Mouse (Mus musculus): ENCODE data around the gene Znrf1. TPM values are rescaled to one million over a fixed set of nuclear protein-coding genes. Genes with fewer than 3 reads are reported as not detected.
"Not testable (repeated sequence)": the region's sequence is repeated elsewhere in the genome, so short reads cannot be mapped to it uniquely, and the experiment has no call there.

Gene Znrf1
- polyA plus RNA-seq, 1 experiment: 111 TPM

DNA sequence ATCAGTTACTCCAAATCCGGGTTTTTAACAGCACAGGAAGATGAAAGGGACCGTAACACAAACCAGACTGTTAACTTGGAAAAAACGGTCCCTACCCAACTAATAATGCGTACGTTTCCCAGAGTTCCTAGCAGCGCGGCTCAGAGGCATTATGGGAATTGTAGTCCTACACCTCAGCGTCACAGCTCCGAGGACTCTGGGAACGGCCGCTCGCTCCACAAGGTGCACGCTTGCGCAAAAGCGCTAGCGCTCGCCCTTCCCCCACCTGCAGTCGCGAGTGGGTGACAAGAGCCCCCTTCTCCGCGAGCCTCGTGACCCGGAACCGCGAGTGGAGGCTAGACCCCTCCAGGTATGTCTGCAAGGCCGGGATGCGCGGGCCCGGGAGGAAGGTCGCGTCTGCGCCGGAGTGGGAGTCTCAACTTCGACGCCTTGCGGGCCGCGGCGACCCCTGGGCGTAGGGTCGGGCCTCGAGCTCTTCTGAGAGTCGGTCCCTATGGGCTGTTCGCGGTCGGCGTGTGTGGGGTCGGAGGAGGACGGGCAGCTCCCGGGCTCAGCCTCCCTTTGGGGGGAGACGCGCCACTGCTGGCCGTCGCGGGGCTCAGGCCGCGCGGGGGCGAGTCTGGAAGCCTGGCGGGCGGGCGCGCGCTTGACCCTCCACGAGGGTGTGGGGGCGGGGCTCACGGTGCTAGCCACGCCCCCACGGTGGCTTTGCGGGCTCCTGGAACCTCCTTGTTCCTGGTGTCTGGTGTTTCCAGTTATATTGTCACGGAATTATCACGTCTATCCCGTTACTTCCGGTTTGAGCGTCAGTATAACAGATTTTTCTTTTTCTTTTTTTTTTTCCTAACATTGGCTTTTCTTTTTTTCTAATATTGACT is 107.6 kb downstream of the Znrf1 start, which contains the start of gene Zfp1:
Gene Zfp1 (plus strand): TSS at position 138 of the 878 bp plus-strand sequence.
- under 1% methylated on average over 74 of the region's 75 CpGs for WGBS

DNA sequence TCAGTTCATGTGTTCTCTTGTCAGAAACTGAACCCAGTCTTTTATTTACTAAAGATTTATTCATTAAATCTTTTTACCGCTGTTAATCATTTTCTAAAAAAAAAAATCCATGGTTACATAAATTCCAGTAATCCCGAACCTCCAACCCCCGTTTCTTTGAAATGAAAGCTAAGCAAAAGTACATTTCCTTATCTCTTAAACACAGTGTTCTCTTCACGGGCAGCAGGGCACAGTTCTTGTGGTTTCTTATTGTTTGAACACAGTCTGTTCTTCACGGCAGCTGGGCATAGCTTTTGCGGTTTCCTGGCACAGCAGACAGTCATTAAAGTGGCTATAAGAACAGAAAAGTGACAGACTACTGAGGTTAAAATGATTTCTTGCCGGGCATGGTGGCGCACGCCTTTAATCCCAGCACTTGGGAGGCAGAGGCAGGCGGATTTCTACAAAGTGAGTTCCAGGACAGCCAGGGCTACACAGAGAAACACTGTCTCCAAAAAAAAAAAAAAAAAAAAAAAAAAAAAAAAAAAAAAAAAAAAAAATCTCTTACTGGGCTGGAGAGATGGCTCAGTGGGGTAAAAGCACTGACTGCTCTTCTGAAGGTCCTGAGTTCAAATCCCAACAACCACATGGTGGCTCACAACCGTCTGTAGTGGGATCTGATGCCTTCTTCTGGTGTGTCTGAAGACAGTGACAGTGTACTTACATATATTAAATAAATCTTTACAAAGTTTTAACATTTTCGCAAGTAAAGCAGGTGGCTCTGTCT is 108.6 kb downstream of the Znrf1 start:
- peak overlapping the region; percentile 65 for H3K4me3 ChIP-seq (replicated peaks; ENCODE audit: insufficient read depth, low read depth, low read length)
- H3K27me3 ChIP-seq (ENCODE audit: control insufficient read depth, insufficient read depth, low read length); DNase-seq; H3K27ac ChIP-seq (ENCODE audit: insufficient read depth, low read length); H3K4me1 ChIP-seq (ENCODE audit: control insufficient read depth, insufficient read depth, low read length): not testable (repeated sequence)
- WGBS: 42% methylated on average over 12 of the region's 12 CpGs

More for the DNA sequence above, 107.6 kb downstream of the Znrf1 start, which contains the start of gene Zfp1:
- TF ChIP-seq POLR2A (IDR thresholded peaks at IDR 0.05; ENCODE audit: borderline replicate concordance, insufficient read depth, low read length) (peak; percentile 64; the same call in 1 of the 2 replicates), CTCF (IDR thresholded peaks at IDR 0.05; ENCODE audit: borderline replicate concordance, insufficient read depth, low read depth, low read length) (no peak)
- no peaks in the 10 kb centered on the region for H3K27me3 ChIP-seq (ENCODE audit: control insufficient read depth, insufficient read depth, low read length)
- H3K27ac ChIP-seq (ENCODE audit: insufficient read depth, low read length): peak within 1 kb of the TSS; percentile 86
- peak within 1 kb of the TSS; percentile 65 for H3K4me3 ChIP-seq (replicated peaks; ENCODE audit: insufficient read depth, low read depth, low read length)
- peak; percentile 93 to 94 for DNase-seq
- no peaks in the 10 kb centered on the region for H3K4me1 ChIP-seq (ENCODE audit: control insufficient read depth, insufficient read depth, low read length)

DNA sequence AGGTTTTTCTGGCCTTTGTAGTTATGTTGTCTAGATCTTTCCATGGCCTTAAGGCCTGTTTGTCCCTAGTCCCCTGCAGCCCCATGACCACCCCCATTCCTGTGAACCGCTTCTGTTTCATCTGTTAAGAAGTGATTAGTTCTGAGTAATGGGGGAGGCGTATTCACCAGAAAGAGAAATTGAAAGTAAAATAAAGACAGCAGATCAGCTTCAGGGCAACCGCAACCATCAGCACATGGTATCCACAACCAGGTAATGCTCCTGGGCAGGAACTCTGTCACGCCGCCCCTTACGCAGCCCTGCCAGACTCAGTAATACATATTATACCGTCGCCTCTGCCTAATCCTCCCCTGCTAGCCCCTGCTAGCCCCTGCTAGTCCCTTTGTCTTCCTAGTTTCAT is 109.8 kb downstream of the Znrf1 start:
- 98% methylated on average over 8 of the region's 8 CpGs for WGBS
- Histone ChIP-seq H3K4me1 (ENCODE audit: control insufficient read depth, insufficient read depth, low read length) (no peaks in the 10 kb centered on the region), H3K27ac (ENCODE audit: insufficient read depth, low read length) (no peak overlapping the region)

DNA sequence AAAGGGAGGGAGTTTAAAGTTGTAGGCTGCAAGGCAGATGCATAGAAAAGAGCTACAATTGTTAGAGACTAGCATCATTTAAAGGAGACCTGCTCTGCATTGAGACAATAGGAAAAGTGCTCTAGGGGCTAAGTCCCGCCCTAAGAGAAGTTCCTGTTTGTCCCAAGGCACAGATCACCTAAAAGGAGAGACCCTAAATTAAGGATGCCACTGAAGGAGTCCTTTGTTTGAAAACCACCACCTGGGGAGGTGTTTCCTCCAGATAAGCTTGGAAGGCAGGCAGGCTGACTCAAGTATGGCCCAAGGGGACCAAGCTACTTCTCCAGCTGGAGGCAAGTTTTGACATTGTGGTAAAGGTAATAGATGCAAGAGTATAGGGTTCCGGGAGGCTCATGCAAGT is 112.9 kb downstream of the Znrf1 start:
- no peaks in the 10 kb centered on the region; the same call in 1 of the 2 replicates for H3K4me1 ChIP-seq (ENCODE audit: control insufficient read depth, insufficient read depth, low read length)
- no peak for TF ChIP-seq CTCF (IDR thresholded peaks at IDR 0.05; ENCODE audit: borderline replicate concordance, insufficient read depth, low read depth, low read length)
- TF ChIP-seq POLR2A (IDR thresholded peaks at IDR 0.05; ENCODE audit: borderline replicate concordance, insufficient read depth, low read length): no peak
- DNase-seq: no peak
- H3K27ac ChIP-seq (ENCODE audit: insufficient read depth, low read length): no peak overlapping the region
- no peak overlapping the region for H3K4me3 ChIP-seq (replicated peaks; ENCODE audit: insufficient read depth, low read depth, low read length)
- no peaks in the 10 kb centered on the region for H3K27me3 ChIP-seq (ENCODE audit: control insufficient read depth, insufficient read depth, low read length)
- 92% methylated on average over 2 of the region's 2 CpGs for WGBS

More for the DNA sequence above, 109.8 kb downstream of the Znrf1 start:
- Histone ChIP-seq H3K4me3 (replicated peaks; ENCODE audit: insufficient read depth, low read depth, low read length) (no peak overlapping the region), H3K27me3 (ENCODE audit: control insufficient read depth, insufficient read depth, low read length) (no peaks in the 10 kb centered on the region)
- DNase-seq: no peak
- no peak for TF ChIP-seq CTCF (IDR thresholded peaks at IDR 0.05; ENCODE audit: borderline replicate concordance, insufficient read depth, low read depth, low read length)
- TF ChIP-seq POLR2A (IDR thresholded peaks at IDR 0.05; ENCODE audit: borderline replicate concordance, insufficient read depth, low read length): no peak

DNA sequence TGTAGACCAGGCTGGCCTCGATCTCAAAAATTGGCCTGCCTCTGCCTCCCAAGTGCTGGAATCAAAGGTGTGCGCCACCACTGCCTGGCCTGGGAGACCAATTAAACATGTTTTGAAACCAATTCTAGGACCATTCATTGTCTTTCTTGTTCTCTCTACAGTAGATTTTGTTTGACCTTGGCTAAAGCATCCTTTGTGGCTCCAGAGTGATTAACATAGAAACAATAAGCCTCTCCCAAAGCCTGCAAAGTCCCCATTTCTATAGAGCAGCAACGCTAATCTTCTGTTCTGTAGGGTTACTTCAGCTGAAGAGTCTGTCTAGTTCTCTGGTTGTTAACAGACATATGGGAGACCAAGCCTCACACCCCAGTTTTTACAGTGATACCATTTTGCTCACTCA is 114.8 kb downstream of the Znrf1 start:
- Histone ChIP-seq H3K27ac (ENCODE audit: insufficient read depth, low read length) (no peak overlapping the region), H3K4me3 (replicated peaks; ENCODE audit: insufficient read depth, low read depth, low read length) (no peak overlapping the region), H3K4me1 (ENCODE audit: control insufficient read depth, insufficient read depth, low read length) (no peaks in the 10 kb centered on the region; the same call in 1 of the 2 replicates), H3K27me3 (ENCODE audit: control insufficient read depth, insufficient read depth, low read length) (no peaks in the 10 kb centered on the region)
- DNase-seq: no peak
- TF ChIP-seq CTCF (IDR thresholded peaks at IDR 0.05; ENCODE audit: borderline replicate concordance, insufficient read depth, low read depth, low read length) (no peak), POLR2A (IDR thresholded peaks at IDR 0.05; ENCODE audit: borderline replicate concordance, insufficient read depth, low read length) (no peak)
- WGBS: 81% methylated on average over 3 of the region's 3 CpGs

DNA sequence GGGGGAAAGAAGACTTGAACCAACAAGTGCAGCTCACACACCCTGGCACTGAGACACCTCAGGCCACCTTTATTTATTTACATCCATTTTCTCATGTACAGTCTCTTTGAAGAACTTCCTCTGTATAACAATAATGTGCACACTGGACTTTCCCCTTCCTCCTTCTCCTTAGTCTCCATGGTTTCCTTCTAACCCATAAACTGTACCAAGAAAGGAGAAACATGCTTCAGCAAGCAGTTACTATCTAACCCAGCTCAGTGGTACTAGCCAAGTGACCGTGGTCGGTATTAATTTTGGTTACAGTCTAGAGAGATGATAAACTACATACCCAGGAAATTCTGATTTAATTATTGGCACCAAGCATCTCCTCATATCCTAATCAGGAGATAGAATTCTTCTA is 117.6 kb downstream of the Znrf1 start:
- WGBS: 91% methylated on average over 2 of the region's 2 CpGs
- no peak overlapping the region for H3K4me3 ChIP-seq (replicated peaks; ENCODE audit: insufficient read depth, low read depth, low read length)
- no peak for DNase-seq

DNA sequence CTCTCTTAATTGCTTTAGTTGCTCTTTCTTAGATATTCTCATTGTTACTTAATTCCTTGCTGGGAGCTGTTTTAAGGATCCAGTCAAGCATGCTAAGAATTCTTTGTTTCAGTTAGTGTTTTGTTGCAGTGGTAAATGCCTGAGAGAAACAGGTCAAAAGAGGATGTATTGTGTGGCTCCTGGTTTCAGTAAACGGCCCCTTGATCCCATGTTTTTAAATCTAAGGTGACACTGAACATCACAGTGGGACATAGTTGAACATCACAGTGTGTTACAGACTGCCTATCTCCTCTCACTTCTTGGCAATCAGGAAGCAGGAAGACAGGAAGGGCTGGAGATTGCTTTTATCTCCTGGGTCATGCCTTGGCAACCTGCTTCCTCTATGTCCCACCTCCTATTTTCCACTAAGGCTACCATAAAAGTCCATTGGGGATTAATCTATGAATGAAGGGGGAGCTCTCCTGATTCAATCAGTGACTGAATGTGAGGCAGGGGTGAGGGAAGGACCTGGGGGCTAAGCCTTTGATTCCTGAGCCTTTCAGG is 121.5 kb downstream of the Znrf1 start:
- TF ChIP-seq POLR2A (IDR thresholded peaks at IDR 0.05; ENCODE audit: borderline replicate concordance, insufficient read depth, low read length) (no peak), CTCF (IDR thresholded peaks at IDR 0.05; ENCODE audit: borderline replicate concordance, insufficient read depth, low read depth, low read length) (no peak)
- no peak for DNase-seq
- Histone ChIP-seq H3K4me1 (ENCODE audit: control insufficient read depth, insufficient read depth, low read length) (no peaks in the 10 kb centered on the region; the same call in 1 of the 2 replicates), H3K27me3 (ENCODE audit: control insufficient read depth, insufficient read depth, low read length) (no peaks in the 10 kb centered on the region), H3K27ac (ENCODE audit: insufficient read depth, low read length) (no peak overlapping the region), H3K4me3 (replicated peaks; ENCODE audit: insufficient read depth, low read depth, low read length) (no peak overlapping the region)
- WGBS: 26% methylated on average over 1 of the region's 1 CpGs

More for the DNA sequence above, 117.6 kb downstream of the Znrf1 start:
- TF ChIP-seq POLR2A (IDR thresholded peaks at IDR 0.05; ENCODE audit: borderline replicate concordance, insufficient read depth, low read length) (no peak), CTCF (IDR thresholded peaks at IDR 0.05; ENCODE audit: borderline replicate concordance, insufficient read depth, low read depth, low read length) (no peak)
- no peaks in the 10 kb centered on the region for H3K27me3 ChIP-seq (ENCODE audit: control insufficient read depth, insufficient read depth, low read length)
- H3K27ac ChIP-seq (ENCODE audit: insufficient read depth, low read length): no peak overlapping the region
- no peaks in the 10 kb centered on the region; the same call in none of the 2 replicates for H3K4me1 ChIP-seq (ENCODE audit: control insufficient read depth, insufficient read depth, low read length)
